Mouse (Mus musculus): ENCODE measurements around the gene Idua.
A peak's percentile ranks its signal among the peaks of the same experiment; 100 is the strongest.

Gene Idua

DNA sequence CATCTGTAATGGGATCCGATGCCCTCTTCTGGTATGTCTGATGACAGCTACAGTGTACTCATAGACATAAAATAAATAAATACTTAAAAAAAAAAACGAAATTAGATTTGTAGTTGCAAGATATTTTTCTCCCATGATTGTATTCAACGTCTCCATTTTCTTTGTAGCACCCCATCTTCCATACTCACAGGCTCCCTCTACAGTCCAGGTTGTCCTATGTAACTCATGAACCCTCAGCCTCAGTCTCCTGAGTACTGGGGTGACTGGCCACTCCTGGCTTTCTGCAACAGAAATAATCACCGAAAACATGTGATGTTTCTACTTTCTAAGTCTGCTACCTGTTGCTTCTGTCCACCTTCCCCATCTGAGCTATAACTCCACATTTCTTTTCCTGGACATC is 31.0 kb downstream of the Idua start:
- DNase-seq = no peak

DNA sequence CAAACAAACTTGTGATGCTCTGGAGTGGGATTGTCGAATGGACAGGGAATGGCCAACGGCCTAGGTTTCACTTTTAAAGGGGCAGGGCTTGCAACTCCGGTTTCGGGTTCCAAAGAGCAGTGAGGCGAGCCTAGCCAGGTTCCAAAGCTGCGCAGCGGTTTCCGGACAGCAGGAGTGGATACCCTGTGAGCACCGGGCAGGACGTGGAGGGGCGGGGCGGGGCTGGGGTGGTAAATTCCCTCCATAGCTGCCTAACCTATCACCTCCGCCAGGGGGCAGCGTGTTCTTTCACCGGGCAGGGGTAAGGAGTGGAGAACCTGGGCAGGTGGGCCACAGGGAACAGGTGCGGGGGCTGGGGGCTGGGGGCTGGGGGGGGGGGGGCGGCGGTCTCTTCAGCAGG is 32.1 kb downstream of the Idua start, which contains the start of gene Fgfrl1:
Gene Fgfrl1 (plus strand): TSS at position 112 of the 400 bp plus-strand sequence.
- DNase-seq = no peak

DNA sequence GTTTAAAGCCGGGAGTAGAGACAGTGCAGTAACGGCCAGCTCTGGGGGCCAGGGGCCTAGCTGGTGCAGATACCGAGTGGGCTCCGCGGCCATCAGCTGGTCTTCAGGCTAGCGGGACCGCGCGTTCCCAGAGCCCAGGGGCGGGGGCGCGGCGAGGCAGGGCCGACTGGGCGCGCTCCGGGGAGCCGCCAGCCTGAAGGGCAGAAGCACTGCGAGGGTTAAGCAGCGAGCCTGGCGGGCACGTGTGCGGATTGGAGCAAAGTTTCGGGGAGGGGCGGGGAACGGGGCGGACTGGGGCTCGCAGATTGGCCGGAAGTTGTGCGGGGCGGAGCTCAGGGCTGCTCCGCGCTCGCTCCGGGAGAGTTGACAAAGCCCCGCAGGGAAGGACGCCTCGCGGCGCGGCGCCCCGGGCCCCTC is 33.7 kb downstream of the Idua start:
- peak; percentile 75 for DNase-seq

DNA sequence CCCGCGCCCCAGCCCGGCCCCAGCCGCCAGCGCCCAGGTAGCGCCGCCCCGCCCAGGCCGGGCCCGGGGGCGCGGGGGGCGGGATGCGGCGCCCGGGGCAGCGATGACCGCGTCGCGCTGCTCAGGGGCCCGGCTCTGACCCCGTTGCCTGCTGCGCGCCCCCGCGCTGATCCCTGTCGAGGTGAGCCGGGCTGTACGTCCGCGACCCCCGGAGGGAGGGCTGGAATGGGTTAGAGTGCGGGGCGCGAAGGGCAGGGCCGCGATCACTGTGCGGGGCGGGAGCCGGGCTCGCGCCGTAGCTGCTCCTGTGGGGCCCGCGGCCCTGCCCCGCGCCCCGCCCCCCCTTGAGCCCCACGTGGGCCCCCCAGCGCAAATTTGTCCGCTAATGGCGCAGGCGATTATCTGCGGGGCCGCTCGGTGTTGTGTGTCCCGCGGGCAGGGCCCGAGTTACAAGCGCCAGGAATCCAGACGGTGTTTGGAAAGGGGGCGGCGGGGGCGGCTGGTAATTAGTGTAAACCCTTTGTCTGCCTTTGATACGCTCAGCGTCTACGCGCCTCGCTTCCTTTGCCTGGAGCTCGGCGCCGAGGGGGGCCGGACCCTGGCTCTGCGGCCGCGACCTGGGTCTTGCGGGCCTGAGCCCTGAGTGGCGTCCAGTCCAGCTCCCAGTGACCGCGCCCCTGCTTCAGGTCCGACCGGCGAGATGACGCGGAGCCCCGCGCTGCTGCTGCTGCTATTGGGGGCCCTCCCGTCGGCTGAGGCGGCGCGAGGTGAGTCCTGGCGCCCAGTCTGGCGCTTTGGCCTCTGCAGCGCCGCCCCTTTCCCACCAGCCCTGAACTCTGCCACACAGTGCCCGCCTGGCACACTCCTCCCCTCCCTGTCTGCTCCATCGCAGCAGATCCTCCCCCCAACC is 34.5 kb downstream of the Idua start:
- DNase-seq = no peak

DNA sequence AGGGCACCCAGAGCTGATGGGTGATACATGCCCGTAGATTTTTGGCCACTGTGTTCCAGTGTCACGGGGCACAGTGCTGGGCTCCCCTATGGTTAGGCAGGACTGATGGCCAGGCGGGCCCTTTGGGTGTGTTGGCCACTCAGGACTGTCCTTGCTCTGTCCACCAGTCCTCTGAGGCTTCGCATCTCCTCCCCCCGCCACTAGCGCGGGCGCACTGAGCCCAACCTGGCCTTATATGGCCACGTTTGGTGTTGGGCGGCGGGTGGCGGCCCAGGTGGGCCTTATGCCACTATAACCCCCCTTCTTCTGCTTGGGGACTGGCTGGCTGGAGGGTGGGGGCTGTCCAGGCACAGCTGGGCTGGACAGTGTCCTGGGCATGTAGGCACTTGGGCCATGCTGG is 35.7 kb downstream of the Idua start:
- DNase-seq = no peak

DNA sequence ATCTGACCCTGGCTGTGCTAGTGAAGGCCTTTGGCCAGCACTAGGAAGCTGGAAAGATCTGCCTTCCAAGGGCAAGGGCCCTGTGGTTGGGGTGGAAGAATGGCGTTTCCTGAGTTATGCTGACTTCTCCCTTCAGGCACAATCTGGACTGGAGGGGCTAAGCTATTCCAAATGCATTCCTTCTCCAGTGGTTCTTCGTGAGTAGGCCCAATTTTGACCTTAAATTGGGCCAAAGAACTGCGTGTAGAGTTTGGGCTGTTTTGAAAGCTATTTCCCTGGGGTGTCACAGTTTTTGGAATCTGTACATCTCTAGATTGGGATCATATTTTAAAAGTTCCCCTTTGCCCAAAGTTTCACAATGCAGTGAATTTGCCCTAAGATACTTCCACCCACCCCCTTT is 36.4 kb downstream of the Idua start:
- DNase-seq = no peak

DNA sequence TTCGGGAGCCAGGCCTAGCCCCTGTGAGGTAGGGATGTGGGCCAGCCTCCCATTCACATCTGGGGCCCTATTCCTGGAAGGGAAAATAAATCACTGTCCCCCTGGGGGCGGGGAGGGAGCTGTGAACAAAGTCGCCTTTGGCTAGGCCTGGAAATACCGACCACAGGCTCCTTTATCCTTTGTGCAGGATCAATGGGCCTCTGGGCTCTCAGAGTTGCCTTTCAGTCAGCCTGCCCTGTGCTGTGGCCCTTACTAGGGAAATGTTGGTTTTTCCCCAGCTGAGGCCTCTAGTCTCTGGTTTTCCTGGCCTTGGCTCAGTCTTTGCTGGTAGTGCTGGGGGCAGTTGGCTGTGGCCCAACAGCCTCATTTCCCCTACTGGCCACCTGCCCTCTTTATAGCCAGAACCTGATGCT is 37.2 kb downstream of the Idua start:
- DNase-seq = peak; percentile 68

DNA sequence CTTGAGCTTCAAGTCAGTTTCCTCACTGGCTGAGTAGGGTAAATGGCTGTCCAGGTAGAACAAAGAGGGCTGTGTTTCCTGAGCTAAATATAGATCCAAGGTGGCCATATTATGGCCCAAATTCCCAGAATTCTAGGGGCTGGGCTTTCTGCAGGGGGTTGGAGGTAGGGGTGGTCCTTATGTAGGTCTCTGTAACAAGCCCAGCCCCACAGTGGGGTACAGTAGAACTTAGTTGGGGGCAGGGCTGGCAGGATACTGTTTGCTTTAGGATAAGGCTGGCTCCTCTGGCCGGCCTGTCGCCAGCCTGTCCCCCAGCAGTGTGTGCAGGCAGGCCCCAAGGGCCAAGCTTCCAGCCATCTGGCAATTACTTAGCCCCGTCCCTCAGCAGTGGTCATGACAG is 40.2 kb downstream of the Idua start:
- no peak for DNase-seq

DNA sequence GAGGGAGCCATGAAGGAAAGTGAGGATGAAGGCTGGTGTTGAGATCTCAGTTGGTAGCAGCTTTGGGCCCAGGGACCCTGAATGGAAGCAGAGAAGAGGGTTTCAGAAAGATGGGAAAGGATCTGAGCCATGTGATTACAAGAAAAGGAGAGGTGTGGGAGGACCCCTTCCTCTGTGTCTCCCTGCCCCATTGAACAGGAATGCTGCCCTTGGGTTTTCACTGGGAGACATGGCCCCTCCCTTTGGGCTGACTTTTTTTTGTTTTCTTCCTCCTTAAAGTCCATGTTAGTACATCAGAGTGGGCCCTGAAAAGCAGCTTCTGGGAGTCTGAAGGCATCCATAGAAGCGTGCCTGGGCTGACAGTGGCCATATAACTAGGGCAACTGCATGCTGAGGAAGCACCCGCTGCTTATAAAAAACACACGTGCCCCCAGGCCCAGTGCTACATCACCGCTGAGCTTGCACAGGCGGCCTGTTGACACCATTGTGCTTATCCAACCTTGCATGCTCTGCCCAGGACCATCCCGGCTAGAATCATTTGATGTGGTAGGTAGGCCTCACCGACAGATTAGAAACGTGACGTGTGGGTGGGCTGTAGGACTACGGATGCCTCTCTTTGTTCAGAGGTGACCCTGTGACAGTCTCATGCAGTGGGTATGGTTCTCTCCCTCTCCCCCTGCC is 41.4 kb downstream of the Idua start:
- DNase-seq = no peak

DNA sequence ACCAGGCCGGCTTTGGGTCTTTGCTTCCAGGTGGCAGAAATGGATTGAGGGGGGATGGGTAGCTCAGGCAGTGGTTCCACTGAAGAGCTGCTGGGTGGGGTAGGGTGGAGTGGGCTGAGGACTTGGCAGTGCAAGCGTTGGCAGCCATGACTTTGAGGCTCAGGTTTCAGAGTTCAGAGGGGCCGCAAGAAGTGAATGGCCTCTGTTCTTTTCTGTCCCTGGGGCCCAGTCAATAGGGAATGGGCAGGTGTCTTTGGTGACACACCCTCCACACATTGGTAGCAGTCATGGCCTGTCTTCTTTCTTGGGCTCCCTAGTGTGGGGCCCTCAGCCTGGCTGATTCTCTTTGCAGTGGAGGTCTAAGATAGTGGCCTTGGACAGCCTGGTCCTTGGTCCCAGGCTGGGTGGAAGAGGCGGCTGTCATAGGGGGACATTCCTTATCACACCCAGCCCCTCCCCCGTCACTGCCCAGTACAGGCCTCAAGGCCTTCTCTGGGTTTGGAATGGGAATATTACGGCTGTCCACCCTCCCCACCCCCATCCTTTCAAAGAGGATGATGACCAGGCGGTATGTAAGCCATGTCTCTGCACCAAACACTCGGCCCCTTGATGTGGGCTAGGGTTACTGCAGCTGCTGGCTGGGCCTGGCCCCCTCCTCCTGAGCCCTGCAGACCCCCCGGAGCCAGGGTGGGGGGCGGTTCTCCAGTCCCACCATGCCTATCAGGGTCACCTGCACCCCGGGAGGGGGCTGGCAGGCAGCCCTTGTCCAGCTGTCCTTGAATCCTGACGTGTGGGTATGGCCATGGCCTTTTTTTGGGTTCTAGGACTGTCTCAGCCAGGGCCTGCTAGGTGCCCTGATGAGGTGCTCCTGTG is 43.9 kb downstream of the Idua start:
- DNase-seq = no peak

DNA sequence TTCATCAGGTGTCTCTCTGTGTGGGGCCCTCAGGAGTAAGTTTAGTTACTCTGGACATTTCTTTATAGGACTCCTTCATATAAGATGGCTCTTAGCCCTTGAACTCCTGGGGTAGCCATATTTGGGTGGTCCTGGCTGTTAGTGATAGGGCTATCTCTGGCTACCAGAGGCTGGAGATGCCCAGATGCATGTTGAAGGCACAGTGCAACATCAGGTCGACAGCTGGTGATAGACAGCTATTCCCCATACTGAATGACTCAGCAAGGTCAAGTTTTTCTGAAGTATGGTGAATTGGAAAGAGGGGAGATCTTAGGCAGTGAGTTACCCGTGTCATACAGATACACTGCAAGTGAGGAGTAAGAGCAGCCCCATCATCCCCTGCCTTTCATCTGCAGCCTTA is 47.6 kb downstream of the Idua start:
- no peak for DNase-seq

DNA sequence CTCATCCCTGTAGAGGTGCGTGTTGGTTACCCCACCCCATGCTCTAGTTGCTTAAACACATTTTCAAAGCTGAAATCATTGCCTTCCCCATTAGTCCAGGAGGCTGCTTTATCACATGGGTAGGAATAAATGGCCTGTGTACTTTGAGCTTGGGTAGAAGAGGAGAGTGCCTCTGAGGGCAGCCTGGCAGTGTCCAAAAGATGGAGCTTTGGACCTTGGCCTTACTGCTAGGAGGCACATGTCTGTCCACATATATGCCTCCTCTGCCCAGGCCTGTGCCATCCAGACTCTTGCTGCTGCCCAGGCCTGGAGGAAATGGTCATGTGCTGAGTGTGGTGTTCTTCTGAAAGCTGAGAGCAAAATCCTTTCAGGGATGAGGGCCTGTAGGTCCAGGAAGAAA is 48.3 kb downstream of the Idua start:
- no peak for DNase-seq

DNA sequence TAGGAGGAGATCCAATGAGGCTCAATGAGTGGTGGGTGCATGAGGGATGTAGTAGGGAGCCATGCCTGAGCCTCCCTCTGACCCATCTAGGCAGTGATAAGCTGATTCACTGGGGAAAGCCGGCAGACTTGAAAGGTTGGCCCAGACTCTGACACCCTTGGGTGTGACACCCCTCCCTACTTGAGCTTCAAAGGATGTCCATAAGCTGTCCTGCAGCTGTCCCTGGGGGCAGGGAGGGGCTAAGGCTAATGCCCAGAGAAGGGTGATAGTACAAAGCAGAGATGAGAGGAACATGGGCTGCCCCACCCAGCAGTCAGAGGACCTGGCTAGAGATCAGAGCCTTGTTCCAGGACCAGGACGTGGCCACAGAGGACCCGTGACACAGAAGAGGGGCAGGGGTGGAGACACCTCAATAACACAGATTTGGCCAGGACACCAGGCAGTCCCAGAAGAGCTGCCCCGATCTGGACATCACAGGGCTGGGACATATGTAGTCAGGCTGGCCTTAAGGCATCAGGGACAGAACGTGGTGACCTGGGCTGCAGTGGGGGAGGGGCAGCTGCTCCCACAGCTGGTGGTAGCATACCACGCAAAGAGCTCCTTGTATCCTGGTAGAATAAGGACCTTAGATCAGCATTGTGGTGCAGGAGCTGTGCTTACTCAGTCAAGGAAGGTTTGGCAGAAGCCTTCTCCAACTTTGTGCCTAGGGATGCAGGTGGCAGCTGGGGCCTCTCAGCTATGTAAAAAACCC is 49.0 kb downstream of the Idua start:
- no peak for DNase-seq

DNA sequence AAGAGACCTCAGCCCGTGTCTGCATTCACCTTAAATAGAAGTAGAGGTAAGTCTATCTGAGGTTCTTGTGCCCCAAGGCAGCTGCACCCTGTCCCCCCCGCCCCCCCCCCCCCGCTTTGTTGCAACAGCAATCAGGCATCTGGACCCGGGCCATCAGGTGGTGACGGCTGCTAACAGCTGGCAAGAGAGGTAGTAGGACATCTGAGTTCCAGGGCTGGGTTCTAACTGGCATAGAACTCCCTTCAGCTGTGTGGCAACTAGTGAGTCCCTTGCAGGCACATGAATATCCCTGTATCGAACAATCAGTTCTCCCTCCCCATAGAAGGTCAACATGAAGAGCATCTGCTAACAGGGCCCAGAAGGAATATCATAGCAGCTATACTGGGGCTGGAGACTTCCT is 51.8 kb downstream of the Idua start:
- DNase-seq = no peak

DNA sequence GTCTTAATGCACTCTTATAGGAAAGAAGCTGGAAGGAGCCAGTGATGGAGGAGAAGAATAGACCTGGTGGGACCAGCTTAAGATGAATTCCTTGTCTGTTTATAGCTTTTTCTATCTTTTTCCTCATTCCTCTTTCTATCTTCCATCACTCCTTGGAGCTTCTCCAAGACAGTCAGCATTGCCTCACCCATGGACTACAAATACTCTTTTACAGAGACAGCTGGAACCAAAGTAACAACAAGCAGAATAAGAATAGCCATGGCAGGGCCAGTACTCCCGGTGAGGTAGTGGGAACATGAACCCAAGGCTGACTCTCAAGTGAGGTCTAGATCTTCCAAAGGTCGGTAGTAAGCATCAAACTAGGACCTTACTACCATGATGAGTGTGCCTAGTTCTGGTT is 53.0 kb downstream of the Idua start:
- DNase-seq = no peak

DNA sequence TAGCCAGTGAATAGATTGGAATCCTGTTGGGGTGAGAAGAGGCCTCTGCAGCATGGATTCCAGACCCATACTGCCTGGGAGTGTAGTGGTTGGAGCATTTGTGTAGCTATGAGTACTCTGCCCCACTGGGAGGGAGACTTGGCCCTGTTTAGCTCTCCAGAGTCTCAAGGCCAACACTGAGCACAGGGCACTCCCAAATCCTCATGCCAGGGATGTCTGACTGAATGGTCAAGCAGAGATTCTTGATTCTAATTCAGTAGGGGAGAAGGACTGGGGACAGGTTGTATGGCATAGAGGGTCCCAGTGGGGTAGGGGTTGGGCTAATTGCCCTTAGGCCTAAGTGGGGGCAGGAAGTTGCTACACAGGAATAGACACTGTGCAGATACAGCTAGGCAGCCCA is 53.6 kb downstream of the Idua start:
- no peak for DNase-seq

DNA sequence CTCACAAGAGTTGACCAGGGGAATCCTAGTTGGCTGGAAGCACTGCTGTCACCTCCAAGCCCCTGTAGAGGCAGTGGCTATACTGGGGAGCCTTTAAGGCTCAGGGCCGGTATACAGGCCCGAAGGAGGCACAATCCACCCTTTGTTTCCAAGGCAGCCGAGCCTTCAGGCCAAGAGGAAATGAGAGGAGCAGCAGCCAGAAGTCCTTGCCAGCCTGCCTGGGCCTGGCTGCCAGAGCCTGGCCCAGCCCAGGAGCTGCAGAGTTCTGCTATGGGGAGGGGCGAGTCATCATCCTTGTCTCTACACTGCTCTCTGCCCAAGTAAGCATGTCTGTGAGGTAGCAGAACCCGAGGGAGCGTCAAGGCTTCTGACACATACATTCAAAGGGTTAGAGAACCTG is 54.0 kb downstream of the Idua start:
- DNase-seq = peak; percentile 61

DNA sequence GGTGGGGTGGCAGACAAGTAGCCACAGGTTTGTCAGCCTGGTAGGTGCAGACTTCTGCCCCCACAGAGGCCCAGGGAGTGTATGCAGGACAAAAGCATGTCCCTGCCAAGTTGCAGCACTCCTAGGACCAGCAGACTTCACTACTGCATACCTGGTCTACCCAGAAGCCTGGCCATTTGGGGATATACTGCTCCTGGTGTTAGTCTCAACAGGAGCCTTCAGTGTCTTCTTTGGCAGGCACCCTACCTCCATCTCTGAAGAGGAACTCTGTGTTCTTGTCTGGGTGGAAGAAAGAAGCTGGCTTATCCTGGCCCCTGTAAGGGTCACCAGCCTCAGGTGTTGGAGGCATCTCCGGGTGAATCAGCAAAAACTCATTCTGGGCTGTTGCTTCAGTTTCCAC is 55.8 kb downstream of the Idua start:
- DNase-seq = no peak

DNA sequence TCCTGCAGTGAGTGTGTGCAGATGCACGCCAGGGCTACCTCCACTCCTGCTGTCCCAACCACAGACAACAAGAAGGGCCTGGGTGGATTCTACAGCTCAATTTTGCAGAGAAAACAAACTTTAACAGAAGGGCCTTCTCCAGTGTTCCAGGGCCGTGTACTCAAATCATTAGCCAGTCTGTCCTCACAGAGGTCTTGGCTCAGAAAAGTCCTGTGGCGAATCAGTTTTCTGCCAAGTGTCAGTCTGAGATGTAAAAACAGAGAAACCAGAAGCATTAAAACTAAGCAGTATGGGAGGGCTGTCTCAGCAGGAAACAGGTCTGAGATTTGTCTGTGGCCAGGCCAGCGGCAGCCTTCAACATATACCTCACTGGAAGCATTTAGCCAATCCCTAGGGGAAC is 57.9 kb downstream of the Idua start:
- no peak for DNase-seq

DNA sequence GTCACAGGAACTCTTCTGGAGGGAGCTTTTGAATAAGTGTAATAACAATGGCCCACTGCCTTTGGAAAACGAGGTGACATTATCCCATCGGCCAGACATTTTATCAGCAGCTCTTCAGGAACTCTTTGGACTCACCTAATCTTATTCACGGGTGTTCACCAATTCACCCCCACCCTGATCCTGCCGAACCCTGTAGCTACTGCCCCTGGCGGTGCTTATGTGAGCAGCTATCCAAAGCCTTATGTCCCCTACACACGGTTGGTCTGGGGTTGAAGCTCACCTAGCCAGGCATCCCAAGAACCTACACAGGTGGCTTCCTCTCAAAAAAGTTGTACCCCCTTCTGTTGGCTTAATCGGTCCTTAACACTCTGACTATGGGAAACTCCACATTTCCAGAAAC is 59.6 kb downstream of the Idua start:
- DNase-seq = no peak

DNA sequence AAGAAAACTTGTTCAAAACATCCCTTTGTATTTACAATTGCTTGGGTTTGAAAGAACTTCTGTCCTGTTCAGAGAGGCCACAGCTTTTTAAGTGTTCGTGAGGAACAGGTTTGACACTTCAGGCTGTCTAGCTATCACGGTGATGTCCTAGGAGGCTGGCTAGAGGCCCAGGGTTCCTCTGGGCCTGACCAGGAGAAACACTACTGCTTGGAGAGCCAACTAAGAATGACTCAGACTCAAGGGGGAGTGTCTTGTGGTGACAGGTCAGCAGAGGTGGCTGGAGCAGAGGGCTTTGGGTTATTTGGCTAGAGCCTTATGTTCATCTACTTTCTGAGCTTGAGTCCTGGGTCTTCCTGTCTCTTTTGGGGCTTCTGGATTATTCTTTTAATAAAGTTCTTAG is 63.9 kb downstream of the Idua start:
- DNase-seq = no peak

DNA sequence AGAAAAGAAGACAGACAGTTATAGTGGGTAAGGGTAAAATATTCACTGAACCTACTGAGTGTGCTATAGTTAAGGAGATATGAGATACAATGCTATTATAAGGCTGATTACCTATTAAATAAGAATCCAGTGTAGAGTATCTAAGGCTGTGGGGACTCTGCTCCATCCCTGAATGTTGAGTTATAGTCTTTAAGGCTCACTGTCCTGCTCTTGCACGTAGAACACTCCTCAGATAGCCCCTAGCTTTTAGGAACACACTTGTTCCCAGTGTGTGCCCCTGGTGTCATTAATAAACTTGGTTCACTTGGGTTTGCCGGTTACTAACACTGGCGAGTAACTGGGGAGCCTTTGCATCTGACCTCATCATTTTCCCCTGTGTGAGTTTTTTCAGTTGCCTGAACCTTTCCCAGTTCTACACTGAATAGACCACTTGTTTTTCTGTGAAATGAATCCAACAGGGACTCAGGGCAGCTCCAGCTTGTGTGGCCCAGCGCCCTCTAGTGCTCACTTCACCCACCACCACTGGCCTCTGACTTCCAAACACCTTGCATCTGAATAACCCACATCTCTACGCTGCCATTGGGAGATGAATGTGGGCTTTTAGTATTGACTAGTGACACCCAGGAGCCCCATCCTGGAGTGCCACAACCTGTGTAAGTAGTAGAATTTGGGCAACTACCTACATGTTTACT is 66.6 kb downstream of the Idua start:
- DNase-seq = peak; percentile 78

Data from right cerebral cortex, adult 18-20 months (tissue).